Mouse (Mus musculus) C2C12 (cell line): ENCODE results near the gene Nubp1. TPM values are rescaled to one million over a fixed set of nuclear protein-coding genes. Genes with fewer than 3 reads are reported as not detected.

Source experiments
- H3K27me3 ChIP-seq: one replicate; pipeline ENCODE4 v1.6.1; 2011; ENCODE audit not compliant: control insufficient read depth, insufficient read depth, insufficient read length
- H3K36me3 ChIP-seq: one replicate; pipeline ENCODE4 v1.6.1; 2011; ENCODE audit not compliant: control insufficient read depth, insufficient read depth
- H3K4me3 ChIP-seq: one replicate; pipeline ENCODE4 v1.5.1; 2011; ENCODE audit warnings: mild to moderate bottlenecking, control low read depth; ENCODE audit not compliant: poor library complexity, insufficient read depth, severe bottlenecking
- H3K79me2 ChIP-seq: one replicate; pipeline ENCODE4 v1.6.1; 2011; ENCODE audit not compliant: control insufficient read depth, insufficient read depth
- H3K79me3 ChIP-seq: one replicate; pipeline ENCODE4 v1.6.1; 2011; ENCODE audit warnings: low read depth, control low read depth
- H3ac ChIP-seq: one replicate; pipeline ENCODE3; 2011; ENCODE audit warnings: low read depth; ENCODE audit not compliant: control insufficient read depth, insufficient read length
- CEBPB ChIP-seq: IDR thresholded peaks from one replicate; pipeline ENCODE4 v1.6.1; 2011; ENCODE audit warnings: low read depth, mild to moderate bottlenecking, control low read depth, moderate library complexity
- CTCF ChIP-seq: IDR thresholded peaks from one replicate; pipeline ENCODE4 v1.5.1; 2011; ENCODE audit not compliant: control insufficient read depth, insufficient read depth, insufficient read length
- FOSL1 ChIP-seq: IDR thresholded peaks from one replicate; pipeline ENCODE4 v1.8.0; 2011; ENCODE audit warnings: mild to moderate bottlenecking, low read length; ENCODE audit not compliant: poor library complexity, insufficient read depth, severe bottlenecking
- MAX ChIP-seq: IDR thresholded peaks from one replicate; pipeline ENCODE4 v1.6.1; 2011; ENCODE audit warnings: mild to moderate bottlenecking, control low read depth
- MYOD1 ChIP-seq: IDR thresholded peaks from one replicate; pipeline ENCODE4 v1.6.1; 2011; ENCODE audit warnings: low read depth; ENCODE audit not compliant: control insufficient read depth, insufficient read length
- MYOG ChIP-seq: IDR thresholded peaks from one replicate; pipeline ENCODE4 v1.6.1; 2011; ENCODE audit not compliant: control insufficient read depth, insufficient read length; ENCODE audit errors: extremely low read depth
- USF1 ChIP-seq: IDR thresholded peaks from one replicate; pipeline ENCODE4 v1.6.1; 2011; ENCODE audit warnings: low read depth, mild to moderate bottlenecking, control low read depth, moderate library complexity
- polyA plus RNA-seq: library from polyadenylated mRNA; unstranded; fragments of >200 nt; fragmentation: generic; extraction: Trizol; gene quantifications from one replicate; pipeline ENCODE4 v1.2.1, GENCODE M21; 2012; ENCODE audit warnings: missing spikeins

The Nubp1 gene
- polyA plus RNA-seq, 1 experiment: 67.6 TPM

GRCm38 (mm10) chr16:10468201-10468600 lies 56.5 kb downstream of the Nubp1 start:
- Histone ChIP-seq H3K27me3 (peaks cover 11% of the 10 kb centered on the region), H3K36me3 (no peaks in the 10 kb centered on the region), H3K79me2 (no peaks in the 10 kb centered on the region), H3ac (no peak overlapping the region), H3K79me3 (no peaks in the 10 kb centered on the region), H3K4me3 (no peak overlapping the region)
- TF ChIP-seq MYOD1: no peak
- no peak for TF ChIP-seq FOSL1
- TF ChIP-seq MYOG: no peak
- TF ChIP-seq CTCF: no peak
- no peak for TF ChIP-seq CEBPB
- TF ChIP-seq MAX: no peak

GRCm38 (mm10) chr16:10471950-10472349 lies 60.2 kb downstream of the Nubp1 start:
- H3K79me3 ChIP-seq: no peaks in the 10 kb centered on the region
- H3K27me3 ChIP-seq: peaks cover 14% of the 10 kb centered on the region
- H3K36me3 ChIP-seq: no peaks in the 10 kb centered on the region
- no peaks in the 10 kb centered on the region for H3K79me2 ChIP-seq
- no peak overlapping the region for H3K4me3 ChIP-seq
- no peak overlapping the region for H3ac ChIP-seq
- TF ChIP-seq CEBPB (no peak), MYOG (no peak), USF1 (no peak), MAX (no peak), MYOD1 (no peak), FOSL1 (no peak)

Other genes with a start within 250 kb of the Nubp1 start
- 0.15 TPM for gene Rpl39l, start 241.7 kb upstream of the Nubp1 start, polyA plus RNA-seq
- 0.06 TPM for gene Atf7ip2, start 219.2 kb upstream of the Nubp1 start, polyA plus RNA-seq
- gene Emp2, start 98.0 kb upstream of the Nubp1 start, polyA plus RNA-seq: 41.2 TPM
- gene Tekt5, start 16.5 kb upstream of the Nubp1 start, polyA plus RNA-seq: not detected
- 2.9 TPM for gene Tvp23a, start 35.4 kb downstream of the Nubp1 start, polyA plus RNA-seq
- gene Ciita, start 68.1 kb downstream of the Nubp1 start, polyA plus RNA-seq: not detected
- gene Dexi, start 131.1 kb downstream of the Nubp1 start, polyA plus RNA-seq: 17.1 TPM
- 10.0 TPM for gene Clec16a, start 133.4 kb downstream of the Nubp1 start, polyA plus RNA-seq